Mouse (Mus musculus): Measurements from ENCODE around the gene P2ry6. TPM values are rescaled to one million over a fixed set of nuclear protein-coding genes. Genes with fewer than 3 reads are reported as not detected.
A peak's percentile ranks its signal among the peaks of the same experiment; 100 is the strongest.

Gene P2ry6
- total RNA-seq, 2 experiments from 2014 or later = 2.9 to 3.9 TPM

- no peak for DNase-seq (ENCODE audit: low spot score in 2 of 2)
These were observed 55.2 kb downstream of the P2ry6 start for GRCm38 (mm10) chr7:100919006-100919808.

DNA sequence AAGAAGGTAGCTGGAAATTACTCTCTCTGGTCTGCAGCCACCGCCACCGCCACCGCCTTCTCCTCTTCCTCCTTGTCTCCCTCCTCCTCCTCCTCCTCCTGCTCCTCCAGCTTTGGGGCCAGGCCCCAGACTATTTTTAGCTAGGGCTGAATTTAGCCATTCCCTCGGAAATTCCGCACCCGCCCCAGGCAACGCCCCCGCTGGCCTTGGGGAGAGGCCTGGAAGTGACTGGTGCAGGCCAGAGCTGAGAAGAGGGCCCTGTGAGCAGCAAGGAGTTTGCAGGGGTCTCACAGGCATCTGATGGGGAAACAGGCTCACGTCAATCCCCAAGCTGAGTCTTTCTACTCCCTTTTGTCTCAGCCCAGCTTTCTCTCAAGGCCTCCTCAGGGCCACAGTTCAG lies 56.3 kb downstream of the P2ry6 start:
- no peak for DNase-seq (ENCODE audit: low spot score in 2 of 2)

GRCm38 (mm10) chr7:100917751-100918150 lies 56.7 kb downstream of the P2ry6 start:
- DNase-seq (ENCODE audit: low spot score in 2 of 2) = no peak

DNA sequence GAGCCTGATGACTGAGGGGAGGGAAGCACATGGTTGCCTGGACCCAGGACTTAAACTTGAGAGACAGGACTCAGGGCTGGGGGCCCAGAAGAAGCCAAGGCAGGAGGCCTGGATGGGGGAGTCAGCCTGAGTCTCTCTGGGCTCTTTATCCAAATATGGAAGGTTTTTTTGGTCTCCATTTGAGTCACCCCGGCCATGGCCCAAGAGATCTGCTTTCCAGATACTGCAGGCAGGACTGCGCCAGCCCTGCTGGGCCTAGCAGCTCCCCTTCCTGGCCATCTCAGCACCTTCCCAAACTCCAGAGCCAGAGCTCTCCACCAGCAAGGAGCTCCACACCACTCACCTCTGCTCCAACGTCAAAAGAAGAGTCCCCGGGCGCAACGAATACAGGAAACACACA lies 57.9 kb downstream of the P2ry6 start:
- no peak for DNase-seq (ENCODE audit: low spot score in 2 of 2)

- DNase-seq (ENCODE audit: low spot score in 2 of 2) = no peak
These were observed 59.2 kb downstream of the P2ry6 start for GRCm38 (mm10) chr7:100915204-100915603.

- DNase-seq (ENCODE audit: low spot score in 2 of 2) = no peak
These were observed 62.7 kb downstream of the P2ry6 start for GRCm38 (mm10) chr7:100911791-100912190.

GRCm38 (mm10) chr7:100911246-100911770 lies 63.1 kb downstream of the P2ry6 start:
- DNase-seq (ENCODE audit: low spot score in 2 of 2) = no peak

- DNase-seq (ENCODE audit: low spot score in 2 of 2) = no peak
These were observed 65.9 kb downstream of the P2ry6 start for GRCm38 (mm10) chr7:100908567-100908966.

DNA sequence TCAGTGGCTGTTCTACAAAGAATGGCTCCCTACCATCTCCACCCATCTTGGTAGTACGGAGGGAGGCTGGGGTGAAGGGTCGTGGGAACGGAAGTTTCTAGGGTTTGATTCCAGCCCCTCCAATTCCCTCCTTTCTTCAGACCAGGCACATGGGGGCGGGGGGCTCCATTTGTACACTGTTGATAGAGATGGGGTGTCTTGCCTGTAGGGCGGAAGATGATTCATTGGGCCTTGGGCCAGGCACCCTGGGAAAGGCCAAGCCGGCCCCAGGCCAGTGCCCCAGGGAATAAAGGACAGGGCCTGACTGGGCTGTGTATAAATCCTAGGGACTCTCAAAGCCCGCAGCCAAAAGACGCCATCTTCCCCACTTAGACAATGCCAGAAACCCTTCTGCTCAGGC lies 66.4 kb downstream of the P2ry6 start:
- DNase-seq (ENCODE audit: low spot score in 2 of 2) = no peak

- peak; percentile 76 to 92 for DNase-seq (ENCODE audit: low spot score in 2 of 2)
These were observed 67.2 kb downstream of the P2ry6 start for GRCm38 (mm10) chr7:100907231-100907630.

DNA sequence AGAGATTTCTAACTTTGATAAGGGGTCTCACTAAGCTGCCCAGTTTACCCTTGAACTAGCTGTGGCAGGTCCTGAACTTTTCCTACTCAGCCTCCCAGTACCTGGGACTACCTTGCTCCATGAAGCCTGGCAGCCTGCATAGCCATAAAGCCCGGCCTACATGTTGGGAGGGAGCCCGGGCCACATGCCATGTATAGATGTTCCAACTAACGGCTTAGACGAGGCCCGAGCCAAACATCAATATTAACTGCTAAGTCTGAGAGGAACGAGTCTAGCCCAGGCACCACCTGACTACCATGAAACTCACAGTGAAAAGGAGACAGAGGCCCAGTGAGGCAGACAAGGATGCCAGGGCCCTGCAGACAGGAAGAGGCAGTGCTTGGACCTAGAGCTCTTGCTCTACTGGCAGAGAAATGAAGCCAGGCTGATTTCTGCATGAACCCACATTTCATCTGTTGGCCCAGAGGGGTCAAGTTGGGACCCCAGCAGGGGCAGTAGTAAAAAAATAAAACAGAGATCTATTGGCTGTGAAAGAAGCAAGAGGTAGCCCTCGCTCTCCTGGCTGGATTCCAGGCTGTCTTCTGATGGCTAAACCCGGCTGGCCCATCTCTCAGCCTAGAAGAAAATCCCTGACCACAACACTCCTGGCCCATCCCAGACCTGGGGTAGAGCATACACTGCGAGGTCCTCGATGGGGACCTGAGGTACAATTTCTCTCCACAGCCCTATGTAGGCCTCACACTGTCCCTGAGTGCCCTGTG lies 68.2 kb downstream of the P2ry6 start:
- no peak for DNase-seq (ENCODE audit: low spot score in 2 of 2)

- DNase-seq (ENCODE audit: low spot score in 2 of 2) = no peak
These were observed 69.4 kb downstream of the P2ry6 start for GRCm38 (mm10) chr7:100905037-100905436.

- DNase-seq (ENCODE audit: low spot score in 2 of 2) = no peak
These were observed 69.8 kb downstream of the P2ry6 start for GRCm38 (mm10) chr7:100904612-100905011.

DNA sequence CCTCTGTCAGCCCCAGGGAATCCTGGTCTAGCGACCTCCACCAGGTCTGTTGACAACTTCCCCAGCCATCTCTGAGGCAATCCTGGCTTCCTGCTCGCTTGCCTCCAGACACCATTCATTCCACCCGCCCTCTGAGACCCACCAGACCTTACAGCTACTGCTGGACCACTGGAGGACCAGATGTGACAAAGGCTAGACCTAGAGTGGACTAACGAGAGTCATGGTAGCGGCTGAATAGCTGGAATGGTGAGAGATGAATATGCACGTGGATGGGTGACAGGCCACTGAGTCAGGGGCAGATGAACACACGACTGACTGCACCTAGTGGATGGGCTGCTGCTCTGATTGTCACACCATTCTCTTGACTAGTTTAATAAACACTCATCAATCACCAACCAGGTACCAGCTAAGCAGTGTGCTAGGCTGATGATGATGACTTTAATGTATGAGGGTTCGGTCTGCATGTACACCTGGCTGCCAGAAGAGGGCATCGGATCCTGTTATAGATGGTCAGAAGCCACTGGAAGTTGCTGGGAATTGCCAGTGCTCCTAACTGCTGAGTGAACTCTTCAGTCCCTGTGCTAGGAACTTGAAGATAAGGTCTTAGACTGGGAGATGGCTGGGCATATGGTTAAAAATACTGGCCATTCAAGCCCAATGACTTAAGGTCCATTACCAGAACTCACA lies 71.9 kb downstream of the P2ry6 start:
- no peak for DNase-seq (ENCODE audit: low spot score in 2 of 2)

DNA sequence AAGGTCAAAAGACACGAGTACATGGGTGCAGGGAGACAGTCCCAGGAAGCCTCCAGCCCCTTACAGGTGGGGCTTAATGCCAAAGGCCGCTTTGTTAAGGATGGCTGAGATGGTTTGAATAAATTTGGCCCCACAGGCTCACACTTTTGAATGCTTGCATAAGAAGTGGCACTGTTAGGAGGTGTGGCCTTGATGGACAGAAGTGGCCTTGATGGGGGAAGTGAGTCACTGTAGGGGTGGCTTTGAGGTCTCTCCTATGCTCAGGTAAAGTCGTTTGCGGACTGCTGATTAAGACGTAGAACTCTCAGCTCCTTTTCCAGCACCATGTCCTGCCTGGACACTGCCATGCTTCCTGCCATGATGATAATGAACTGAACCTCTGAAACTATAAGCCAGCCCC lies 76.6 kb downstream of the P2ry6 start:
- DNase-seq (ENCODE audit: low spot score in 2 of 2) = no peak

DNA sequence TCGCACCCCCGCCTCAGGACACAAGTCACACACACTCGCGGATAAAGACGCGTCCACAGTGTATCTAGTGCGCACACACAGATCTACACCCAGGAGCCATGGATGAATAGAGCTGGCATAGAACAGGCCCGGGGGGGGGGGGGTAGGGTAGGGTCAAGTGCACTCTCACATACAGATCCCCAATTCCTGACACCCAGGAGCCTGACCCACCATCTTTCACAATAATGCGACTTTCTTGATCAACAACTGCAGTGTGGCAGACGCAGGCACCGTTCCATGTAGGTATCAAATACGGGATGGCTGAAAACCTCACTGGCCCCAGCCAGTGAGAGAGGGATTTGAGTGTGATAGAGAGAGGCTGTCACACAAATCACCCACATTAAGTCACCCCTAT lies 79.6 kb downstream of the P2ry6 start:
- DNase-seq (ENCODE audit: low spot score in 2 of 2) = no peak

DNA sequence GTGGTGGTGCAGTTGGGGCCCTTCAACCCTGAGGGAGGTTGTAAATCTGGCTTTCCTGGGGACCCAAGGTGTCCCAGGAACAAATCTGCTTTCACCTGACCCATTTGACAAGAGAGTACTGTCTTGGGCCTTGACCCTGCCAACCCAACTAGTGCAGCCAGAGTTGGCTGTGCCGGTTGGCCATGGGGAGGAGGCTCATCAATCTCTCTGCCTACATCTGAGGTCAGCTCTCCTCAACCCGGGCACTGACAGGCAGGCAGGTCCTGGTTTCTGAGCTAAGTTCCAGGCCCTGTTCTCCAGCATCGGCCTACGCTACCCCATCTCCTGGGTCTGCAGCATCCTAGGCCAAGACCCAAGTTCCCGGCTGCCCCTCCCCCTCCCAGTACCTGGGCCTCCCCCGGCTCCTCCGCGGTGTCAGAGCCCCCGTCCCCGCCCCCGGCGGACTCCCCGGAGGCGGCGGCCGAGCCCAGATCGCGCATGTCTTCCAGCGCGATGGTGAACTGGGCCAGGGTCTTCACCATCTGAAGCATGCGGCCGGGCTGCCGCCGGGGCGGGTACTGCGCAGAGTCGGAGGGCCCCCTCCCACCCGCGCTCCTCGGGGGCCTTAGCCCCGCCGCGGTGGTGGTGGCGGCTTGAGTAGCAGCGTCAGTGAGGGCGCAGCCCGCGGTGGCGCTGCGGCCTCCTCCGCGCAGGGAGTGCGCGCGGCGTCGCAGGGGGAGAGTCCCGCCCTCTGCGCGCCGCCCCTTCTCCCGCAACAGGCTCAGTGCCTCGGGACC lies 80.2 kb downstream of the P2ry6 start:
- DNase-seq (ENCODE audit: low spot score in 2 of 2) = peak; percentile 56 to 71

GRCm38 (mm10) chr7:100893249-100894056 lies 81.0 kb downstream of the P2ry6 start:
- DNase-seq (ENCODE audit: low spot score in 2 of 2) = no peak

Data from layer of hippocampus, adult 18-20 months (tissue).